Mouse (Mus musculus) spleen, adult 2 months (tissue): ENCODE data around the gene Rhag.

Experiments used
- CTCF ChIP-seq: fragments of 200-500 bp; IDR thresholded peaks from 2 replicates; pipeline ENCODE4 v1.5.1; 2011; ENCODE audit warnings: mild to moderate bottlenecking, inconsistent platforms; ENCODE audit not compliant: insufficient read depth, insufficient read length, insufficient replicate concordance; ENCODE audit errors: extremely low read depth
- POLR2A ChIP-seq: fragments of 200-500 bp; IDR thresholded peaks from 2 replicates; pipeline ENCODE4 v1.6.1; 2011; ENCODE audit warnings: low read depth, low read length, inconsistent platforms

- TF ChIP-seq CTCF (no peak), POLR2A (no peak)
These were observed 26.4 kb downstream of the Rhag start for GRCm38 (mm10) chr17:40837308-40837707.
